Mouse (Mus musculus): ENCODE data around the gene Cep128.

The Cep128 gene

GRCm38 (mm10) chr12:91056885-91057284, 327.3 kb downstream of the Cep128 start:
- Histone ChIP-seq H3K36me3 (ENCODE audit: insufficient read depth, low read length) (no peaks in the 10 kb centered on the region), H3K4me3 (replicated peaks; ENCODE audit: low read length) (no peak overlapping the region)

GRCm38 (mm10) chr12:91052301-91052700, 331.9 kb downstream of the Cep128 start:
- no peak overlapping the region for H3K4me3 ChIP-seq (replicated peaks; ENCODE audit: low read length)
- no peak for TF ChIP-seq CTCF (conservative IDR thresholded peaks at IDR 0.05; ENCODE audit: low read length)
- TF ChIP-seq POU5F1 (IDR thresholded peaks at IDR 0.05; ENCODE audit: borderline replicate concordance, low read length): no peak
- no peak for TF ChIP-seq NANOG (IDR thresholded peaks at IDR 0.05; ENCODE audit: borderline replicate concordance, low read length)

More at GRCm38 (mm10) chr12:91056885-91057284, 327.3 kb downstream of the Cep128 start:
- Histone ChIP-seq H3K4me1 (replicated peaks; ENCODE audit: low read depth, low read length) (no peaks in the 10 kb centered on the region), H3K9me3 (ENCODE audit: low read length) (no peaks in the 10 kb centered on the region), H3K27me3 (ENCODE audit: insufficient read depth, low read length) (no peaks in the 10 kb centered on the region)
- no peak for TF ChIP-seq CTCF (conservative IDR thresholded peaks at IDR 0.05; ENCODE audit: low read length)
- no peak for TF ChIP-seq NANOG (IDR thresholded peaks at IDR 0.05; ENCODE audit: borderline replicate concordance, low read length)
- no peak for TF ChIP-seq POU5F1 (IDR thresholded peaks at IDR 0.05; ENCODE audit: borderline replicate concordance, low read length)

GRCm38 (mm10) chr12:91050593-91051325, 333.4 kb downstream of the Cep128 start:
- H3K9me3 ChIP-seq (ENCODE audit: low read length): no peaks in the 10 kb centered on the region
- no peak for TF ChIP-seq CTCF (conservative IDR thresholded peaks at IDR 0.05; ENCODE audit: low read length)
- H3K36me3 ChIP-seq (ENCODE audit: insufficient read depth, low read length): no peaks in the 10 kb centered on the region
- no peak overlapping the region for H3K4me3 ChIP-seq (replicated peaks; ENCODE audit: low read length)
- no peaks in the 10 kb centered on the region for H3K27me3 ChIP-seq (ENCODE audit: insufficient read depth, low read length)
- H3K4me1 ChIP-seq (replicated peaks; ENCODE audit: low read depth, low read length): no peaks in the 10 kb centered on the region

More at GRCm38 (mm10) chr12:91052301-91052700, 331.9 kb downstream of the Cep128 start:
- Histone ChIP-seq H3K4me1 (replicated peaks; ENCODE audit: low read depth, low read length) (no peaks in the 10 kb centered on the region), H3K9me3 (ENCODE audit: low read length) (no peaks in the 10 kb centered on the region), H3K36me3 (ENCODE audit: insufficient read depth, low read length) (no peaks in the 10 kb centered on the region), H3K27me3 (ENCODE audit: insufficient read depth, low read length) (no peaks in the 10 kb centered on the region)

GRCm38 (mm10) chr12:91041363-91041762, 342.8 kb downstream of the Cep128 start:
- TF ChIP-seq CTCF (conservative IDR thresholded peaks at IDR 0.05; ENCODE audit: low read length): no peak
- no peak for TF ChIP-seq NANOG (IDR thresholded peaks at IDR 0.05; ENCODE audit: borderline replicate concordance, low read length)
- TF ChIP-seq POU5F1 (IDR thresholded peaks at IDR 0.05; ENCODE audit: borderline replicate concordance, low read length): no peak
- Histone ChIP-seq H3K9me3 (ENCODE audit: low read length) (no peaks in the 10 kb centered on the region), H3K4me3 (replicated peaks; ENCODE audit: low read length) (no peak overlapping the region), H3K27me3 (ENCODE audit: insufficient read depth, low read length) (no peaks in the 10 kb centered on the region), H3K4me1 (replicated peaks; ENCODE audit: low read depth, low read length) (no peaks in the 10 kb centered on the region), H3K36me3 (ENCODE audit: insufficient read depth, low read length) (no peaks in the 10 kb centered on the region)

- Histone ChIP-seq H3K27me3 (ENCODE audit: insufficient read depth, low read length) (no peaks in the 10 kb centered on the region), H3K4me3 (replicated peaks; ENCODE audit: low read length) (no peak overlapping the region), H3K36me3 (ENCODE audit: insufficient read depth, low read length) (no peaks in the 10 kb centered on the region), H3K4me1 (replicated peaks; ENCODE audit: low read depth, low read length) (no peaks in the 10 kb centered on the region), H3K9me3 (ENCODE audit: low read length) (no peaks in the 10 kb centered on the region)
- TF ChIP-seq NANOG (IDR thresholded peaks at IDR 0.05; ENCODE audit: borderline replicate concordance, low read length) (no peak), POU5F1 (IDR thresholded peaks at IDR 0.05; ENCODE audit: borderline replicate concordance, low read length) (no peak), CTCF (conservative IDR thresholded peaks at IDR 0.05; ENCODE audit: low read length) (no peak)
Measured at GRCm38 (mm10) chr12:91040267-91040905, 343.8 kb downstream of the Cep128 start.

GRCm38 (mm10) chr12:91029116-91029515, 355.1 kb downstream of the Cep128 start:
- no peak overlapping the region for H3K4me3 ChIP-seq (replicated peaks; ENCODE audit: low read length)
- TF ChIP-seq POU5F1 (IDR thresholded peaks at IDR 0.05; ENCODE audit: borderline replicate concordance, low read length): no peak
- TF ChIP-seq NANOG (IDR thresholded peaks at IDR 0.05; ENCODE audit: borderline replicate concordance, low read length): no peak
- H3K36me3 ChIP-seq (ENCODE audit: insufficient read depth, low read length): no peaks in the 10 kb centered on the region
- no peaks in the 10 kb centered on the region; the same call in 1 of the 2 replicates for H3K9me3 ChIP-seq (ENCODE audit: low read length)
- H3K4me1 ChIP-seq (replicated peaks; ENCODE audit: low read depth, low read length): no peaks in the 10 kb centered on the region
- H3K27me3 ChIP-seq (ENCODE audit: insufficient read depth, low read length): no peaks in the 10 kb centered on the region

GRCm38 (mm10) chr12:91027681-91028080, 356.5 kb downstream of the Cep128 start:
- H3K27me3 ChIP-seq (ENCODE audit: insufficient read depth, low read length): no peaks in the 10 kb centered on the region
- no peaks in the 10 kb centered on the region; the same call in 1 of the 2 replicates for H3K9me3 ChIP-seq (ENCODE audit: low read length)
- no peaks in the 10 kb centered on the region for H3K36me3 ChIP-seq (ENCODE audit: insufficient read depth, low read length)
- H3K4me1 ChIP-seq (replicated peaks; ENCODE audit: low read depth, low read length): no peaks in the 10 kb centered on the region
- H3K4me3 ChIP-seq (replicated peaks; ENCODE audit: low read length): no peak overlapping the region
- TF ChIP-seq CTCF (conservative IDR thresholded peaks at IDR 0.05; ENCODE audit: low read length) (no peak), POU5F1 (IDR thresholded peaks at IDR 0.05; ENCODE audit: borderline replicate concordance, low read length) (no peak), NANOG (IDR thresholded peaks at IDR 0.05; ENCODE audit: borderline replicate concordance, low read length) (no peak)

GRCm38 (mm10) chr12:91027100-91027499, 357.1 kb downstream of the Cep128 start:
- Histone ChIP-seq H3K9me3 (ENCODE audit: low read length) (no peaks in the 10 kb centered on the region; the same call in 1 of the 2 replicates), H3K36me3 (ENCODE audit: insufficient read depth, low read length) (no peaks in the 10 kb centered on the region), H3K27me3 (ENCODE audit: insufficient read depth, low read length) (no peaks in the 10 kb centered on the region), H3K4me3 (replicated peaks; ENCODE audit: low read length) (no peak overlapping the region), H3K4me1 (replicated peaks; ENCODE audit: low read depth, low read length) (no peaks in the 10 kb centered on the region)
- TF ChIP-seq NANOG (IDR thresholded peaks at IDR 0.05; ENCODE audit: borderline replicate concordance, low read length): no peak
- no peak for TF ChIP-seq POU5F1 (IDR thresholded peaks at IDR 0.05; ENCODE audit: borderline replicate concordance, low read length)
- no peak for TF ChIP-seq CTCF (conservative IDR thresholded peaks at IDR 0.05; ENCODE audit: low read length)

Measured in E14TG2a.4 (cell line).